12 mouse cellular contexts compared by ENCODE assay signal in genomic region chr19:50325686-50326085, GRCm38 (mm10).
A peak's percentile ranks its signal among the peaks of the same experiment; 100 is the strongest.
DNase-seq lines count a peak whose midpoint lies in the region; ATAC-seq and TF ChIP-seq lines count a peak whose summit lies in the region.
"Had no signal": no experiment of that assay in that cellular context is flagged by ENCODE, and none has a peak within 500 bp of the region (broad histone marks: within the 10 kb centered on the region; RNA-seq: fewer than 3 reads in every experiment).

No protein-coding gene starts in this region.

- no peaks in the 10 kb centered on the region; the same call in 1 of the 2 replicates for H3K27me3 ChIP-seq in cerebellum, adult 2 months (ENCODE audit: control insufficient read depth, insufficient read depth, low read length)
- H3K27me3 ChIP-seq: forebrain, embryonic 15.5 days had no signal

- 17% methylated on average over 10 of the region's 10 CpGs for whole genome bisulfite sequencing in cerebellum, adult 2 months

- peak overlapping the region; percentile 17 for H3K4me3 ChIP-seq in cerebellum, adult 2 months (replicated peaks; ENCODE audit: insufficient read depth, low read depth, low read length)
- H3K4me3 ChIP-seq: forebrain, embryonic 15.5 days had no signal

- DNase-seq in cerebellum, adult 11 months: no peak
- peak; percentile 79 for DNase-seq in kidney, adult 9 months
- DNase-seq in kidney, postnatal 10 days: no peak
- DNase-seq in cerebellum, adult 2 months: peak; percentile 26 to 51
- DNase-seq in gastrocnemius, adult 8-10 months (ENCODE audit: low spot score in 2 of 2): peak; percentile 12 to 21
- no peak for DNase-seq in thymus, postnatal 10 days (ENCODE audit: low spot score in 2 of 2)
- DNase-seq: B cell, adult 2 months; right cerebral cortex, postnatal 25 days; thymus, adult 18-20 months had no signal

- no peak overlapping the region for H3K27ac ChIP-seq in cerebellum, adult 2 months (ENCODE audit: insufficient read depth, low read length)
- H3K27ac ChIP-seq: forebrain, embryonic 15.5 days had no signal

- TF ChIP-seq POLR2A in cerebellum, adult 2 months (IDR thresholded peaks at IDR 0.05; ENCODE audit: borderline replicate concordance, insufficient read depth, low read length): no peak

- ATAC-seq in cerebellum, adult (ENCODE audit: insufficient number of reproducible peaks, low FRiP score, low TSS enrichment): peak; percentile 45; the same call in 1 of the 2 replicates
- no peak for ATAC-seq in erythroid progenitor cell, adult 5-6 weeks (replicated peaks; ENCODE audit: low FRiP score, poor library complexity, severe bottlenecking)
- ATAC-seq: forebrain, embryonic 15.5 days had no signal

- TF ChIP-seq CTCF in cerebellum, adult 2 months (IDR thresholded peaks at IDR 0.05; ENCODE audit: borderline replicate concordance, insufficient read depth, low read depth, low read length): no peak

- H3K4me1 ChIP-seq in cerebellum, adult 2 months (ENCODE audit: control insufficient read depth, insufficient read depth, low read length): no peaks in the 10 kb centered on the region; the same call in 1 of the 2 replicates
- H3K4me1 ChIP-seq: forebrain, embryonic 15.5 days had no signal

Comparison
In these comparisons a context has a peak if more than half of its experiments do, and no peak if none do; other contexts are left out.
1. DNase-seq: peak in kidney, adult 9 months (single experiment), cerebellum, adult 2 months (2 of 2) and gastrocnemius, adult 8-10 months (2 of 2); none in cerebellum, adult 11 months (single experiment), kidney, postnatal 10 days (single experiment) and thymus, postnatal 10 days (0 of 2).